Mouse (Mus musculus): ENCODE data around the gene Map3k19.

- TF ChIP-seq CTCF (IDR thresholded peaks at IDR 0.05; ENCODE audit: control insufficient read depth, insufficient read depth, low read length), result no peak
- no peak for TF ChIP-seq POLR2A (IDR thresholded peaks at IDR 0.05; ENCODE audit: borderline replicate concordance, control insufficient read depth, low read depth, low read length)
Observed at GRCm38 (mm10) chr1:127838602-127839001, 16.2 kb downstream of the Map3k19 start.

Measured in bone marrow, adult 2 months (tissue).